Mouse (Mus musculus): ENCODE measurements around the gene Cttnbp2. TPM values are rescaled to one million over a fixed set of nuclear protein-coding genes. Genes with fewer than 3 reads are reported as not detected.

Gene Cttnbp2
- polyA plus RNA-seq, 1 experiment from 2014 or later: 12.6 TPM

- H3K4me3 ChIP-seq (ENCODE audit: low read depth, low read length): no peak overlapping the region
- no peak for DNase-seq (ENCODE audit: low spot score)
- no peak overlapping the region for H3K27ac ChIP-seq (replicated peaks; ENCODE audit: low read depth, low read length)
- H3K9ac ChIP-seq (replicated peaks; ENCODE audit: low read length): no peak overlapping the region
- H3K36me3 ChIP-seq (replicated peaks; ENCODE audit: control insufficient read depth, insufficient read depth, low read depth, low read length): no peaks in the 10 kb centered on the region
- H3K4me2 ChIP-seq (ENCODE audit: low read depth, low read length): no peak overlapping the region
- no peak for ATAC-seq (replicated peaks; ENCODE audit: insufficient number of reproducible peaks, low FRiP score, low TSS enrichment, low read depth)
- no peaks in the 10 kb centered on the region for H3K27me3 ChIP-seq (ENCODE audit: control insufficient read depth, insufficient read depth, low read length)
- H3K4me1 ChIP-seq (ENCODE audit: control insufficient read depth, insufficient read depth, low read length): no peaks in the 10 kb centered on the region
- WGBS: 54% methylated on average over 10 of the region's 10 CpGs
- H3K9me3 ChIP-seq (replicated peaks; ENCODE audit: control insufficient read depth, low read length): no peaks in the 10 kb centered on the region
These were observed 49.0 kb downstream of the Cttnbp2 start for GRCm38 (mm10) chr6:18465626-18466025.

- 89% methylated on average over 1 of the region's 1 CpGs for WGBS
- Histone ChIP-seq H3K27ac (replicated peaks; ENCODE audit: low read depth, low read length) (no peak overlapping the region), H3K4me3 (ENCODE audit: low read depth, low read length) (no peak overlapping the region), H3K27me3 (ENCODE audit: control insufficient read depth, insufficient read depth, low read length) (no peaks in the 10 kb centered on the region), H3K9me3 (replicated peaks; ENCODE audit: control insufficient read depth, low read length) (no peaks in the 10 kb centered on the region), H3K9ac (replicated peaks; ENCODE audit: low read length) (no peak overlapping the region), H3K36me3 (replicated peaks; ENCODE audit: control insufficient read depth, insufficient read depth, low read depth, low read length) (no peaks in the 10 kb centered on the region), H3K4me2 (ENCODE audit: low read depth, low read length) (no peak overlapping the region), H3K4me1 (ENCODE audit: control insufficient read depth, insufficient read depth, low read length) (no peaks in the 10 kb centered on the region)
- DNase-seq (ENCODE audit: low spot score) (no peak), ATAC-seq (replicated peaks; ENCODE audit: insufficient number of reproducible peaks, low FRiP score, low TSS enrichment, low read depth) (no peak)
These were observed 55.0 kb downstream of the Cttnbp2 start for GRCm38 (mm10) chr6:18459657-18460056.

- ATAC-seq (replicated peaks; ENCODE audit: insufficient number of reproducible peaks, low FRiP score, low TSS enrichment, low read depth) (no peak), DNase-seq (ENCODE audit: low spot score) (no peak)
- Histone ChIP-seq H3K36me3 (replicated peaks; ENCODE audit: control insufficient read depth, insufficient read depth, low read depth, low read length) (no peaks in the 10 kb centered on the region), H3K27me3 (ENCODE audit: control insufficient read depth, insufficient read depth, low read length) (no peaks in the 10 kb centered on the region), H3K27ac (replicated peaks; ENCODE audit: low read depth, low read length) (no peak overlapping the region), H3K9ac (replicated peaks; ENCODE audit: low read length) (no peak overlapping the region), H3K4me2 (ENCODE audit: low read depth, low read length) (no peak overlapping the region), H3K9me3 (replicated peaks; ENCODE audit: control insufficient read depth, low read length) (no peaks in the 10 kb centered on the region), H3K4me1 (ENCODE audit: control insufficient read depth, insufficient read depth, low read length) (no peaks in the 10 kb centered on the region), H3K4me3 (ENCODE audit: low read depth, low read length) (no peak overlapping the region)
- WGBS: 70% methylated on average over 5 of the region's 5 CpGs
These were observed 64.0 kb downstream of the Cttnbp2 start for GRCm38 (mm10) chr6:18450551-18451193.

GRCm38 (mm10) chr6:18448078-18448477 lies 66.6 kb downstream of the Cttnbp2 start:
- no peaks in the 10 kb centered on the region for H3K27me3 ChIP-seq (ENCODE audit: control insufficient read depth, insufficient read depth, low read length)
- H3K4me3 ChIP-seq (ENCODE audit: low read depth, low read length): no peak overlapping the region
- H3K36me3 ChIP-seq (replicated peaks; ENCODE audit: control insufficient read depth, insufficient read depth, low read depth, low read length): no peaks in the 10 kb centered on the region
- 70% methylated on average over 5 of the region's 5 CpGs for WGBS
- no peaks in the 10 kb centered on the region for H3K9me3 ChIP-seq (replicated peaks; ENCODE audit: control insufficient read depth, low read length)
- no peak for ATAC-seq (replicated peaks; ENCODE audit: insufficient number of reproducible peaks, low FRiP score, low TSS enrichment, low read depth)
- no peaks in the 10 kb centered on the region for H3K4me1 ChIP-seq (ENCODE audit: control insufficient read depth, insufficient read depth, low read length)
- H3K4me2 ChIP-seq (ENCODE audit: low read depth, low read length): no peak overlapping the region
- H3K27ac ChIP-seq (replicated peaks; ENCODE audit: low read depth, low read length): no peak overlapping the region
- H3K9ac ChIP-seq (replicated peaks; ENCODE audit: low read length): no peak overlapping the region
- DNase-seq (ENCODE audit: low spot score): no peak

GRCm38 (mm10) chr6:18446917-18447316 lies 67.7 kb downstream of the Cttnbp2 start:
- no peak for ATAC-seq (replicated peaks; ENCODE audit: insufficient number of reproducible peaks, low FRiP score, low TSS enrichment, low read depth)
- Histone ChIP-seq H3K4me1 (ENCODE audit: control insufficient read depth, insufficient read depth, low read length) (no peaks in the 10 kb centered on the region), H3K27me3 (ENCODE audit: control insufficient read depth, insufficient read depth, low read length) (no peaks in the 10 kb centered on the region), H3K4me2 (ENCODE audit: low read depth, low read length) (no peak overlapping the region), H3K36me3 (replicated peaks; ENCODE audit: control insufficient read depth, insufficient read depth, low read depth, low read length) (no peaks in the 10 kb centered on the region), H3K9me3 (replicated peaks; ENCODE audit: control insufficient read depth, low read length) (no peaks in the 10 kb centered on the region), H3K4me3 (ENCODE audit: low read depth, low read length) (no peak overlapping the region), H3K27ac (replicated peaks; ENCODE audit: low read depth, low read length) (no peak overlapping the region), H3K9ac (replicated peaks; ENCODE audit: low read length) (no peak overlapping the region)
- WGBS: 71% methylated on average over 7 of the region's 7 CpGs
- DNase-seq (ENCODE audit: low spot score): no peak

- ATAC-seq (replicated peaks; ENCODE audit: insufficient number of reproducible peaks, low FRiP score, low TSS enrichment, low read depth) (no peak), DNase-seq (ENCODE audit: low spot score) (no peak)
- Histone ChIP-seq H3K4me1 (ENCODE audit: control insufficient read depth, insufficient read depth, low read length) (no peaks in the 10 kb centered on the region), H3K27me3 (ENCODE audit: control insufficient read depth, insufficient read depth, low read length) (no peaks in the 10 kb centered on the region), H3K9ac (replicated peaks; ENCODE audit: low read length) (no peak overlapping the region), H3K36me3 (replicated peaks; ENCODE audit: control insufficient read depth, insufficient read depth, low read depth, low read length) (no peaks in the 10 kb centered on the region), H3K9me3 (replicated peaks; ENCODE audit: control insufficient read depth, low read length) (no peaks in the 10 kb centered on the region), H3K4me3 (ENCODE audit: low read depth, low read length) (no peak overlapping the region), H3K27ac (replicated peaks; ENCODE audit: low read depth, low read length) (no peak overlapping the region), H3K4me2 (ENCODE audit: low read depth, low read length) (no peak overlapping the region)
- 53% methylated on average over 3 of the region's 3 CpGs for WGBS
These were observed 68.3 kb downstream of the Cttnbp2 start for GRCm38 (mm10) chr6:18446359-18446758.

GRCm38 (mm10) chr6:18445747-18446146 lies 68.9 kb downstream of the Cttnbp2 start:
- no peaks in the 10 kb centered on the region for H3K4me1 ChIP-seq (ENCODE audit: control insufficient read depth, insufficient read depth, low read length)
- no peak for ATAC-seq (replicated peaks; ENCODE audit: insufficient number of reproducible peaks, low FRiP score, low TSS enrichment, low read depth)
- H3K9me3 ChIP-seq (replicated peaks; ENCODE audit: control insufficient read depth, low read length): no peaks in the 10 kb centered on the region
- H3K27me3 ChIP-seq (ENCODE audit: control insufficient read depth, insufficient read depth, low read length): no peaks in the 10 kb centered on the region
- no peaks in the 10 kb centered on the region for H3K36me3 ChIP-seq (replicated peaks; ENCODE audit: control insufficient read depth, insufficient read depth, low read depth, low read length)
- DNase-seq (ENCODE audit: low spot score): no peak
- no peak overlapping the region for H3K4me3 ChIP-seq (ENCODE audit: low read depth, low read length)
- H3K9ac ChIP-seq (replicated peaks; ENCODE audit: low read length): no peak overlapping the region
- WGBS: 31% methylated on average over 4 of the region's 4 CpGs
- no peak overlapping the region for H3K4me2 ChIP-seq (ENCODE audit: low read depth, low read length)
- H3K27ac ChIP-seq (replicated peaks; ENCODE audit: low read depth, low read length): no peak overlapping the region

GRCm38 (mm10) chr6:18442303-18442702 lies 72.3 kb downstream of the Cttnbp2 start:
- Histone ChIP-seq H3K9ac (replicated peaks; ENCODE audit: low read length) (no peak overlapping the region), H3K4me2 (ENCODE audit: low read depth, low read length) (no peak overlapping the region), H3K36me3 (replicated peaks; ENCODE audit: control insufficient read depth, insufficient read depth, low read depth, low read length) (no peaks in the 10 kb centered on the region), H3K27ac (replicated peaks; ENCODE audit: low read depth, low read length) (no peak overlapping the region), H3K9me3 (replicated peaks; ENCODE audit: control insufficient read depth, low read length) (no peaks in the 10 kb centered on the region), H3K4me3 (ENCODE audit: low read depth, low read length) (no peak overlapping the region), H3K27me3 (ENCODE audit: control insufficient read depth, insufficient read depth, low read length) (no peaks in the 10 kb centered on the region), H3K4me1 (ENCODE audit: control insufficient read depth, insufficient read depth, low read length) (no peaks in the 10 kb centered on the region)
- DNase-seq (ENCODE audit: low spot score) (no peak), ATAC-seq (replicated peaks; ENCODE audit: insufficient number of reproducible peaks, low FRiP score, low TSS enrichment, low read depth) (no peak)
- WGBS: 87% methylated on average over 3 of the region's 3 CpGs

All from embryonic facial prominence, embryonic 11.5 days (tissue).